Mouse (Mus musculus) embryonic facial prominence, embryonic 14.5 days (tissue): ENCODE measurements at regions not wholly inside any gene's neighbourhood (a gene's known extent, or its start where the extent isn't known, plus 50 kb on each side); places are given as distances from the start of the nearest gene placed in this dataset.

Source experiments
- ATAC-seq: fragments of 200-750 bp; cut with Nextera tagmentation; 2 replicates; pipeline ENCODE4 v1.8.0; 2017; ENCODE audit warnings: low read depth, moderate number of reproducible peaks, moderate TSS enrichment
- DNase-seq: peaks from one replicate; pipeline ENCODE4 v3.0.0-alpha.2; 2015; ENCODE audit warnings: low spot score
- H3K27ac ChIP-seq: fragments of 300-500 bp; sonication (generic); replicated peaks from 2 replicates; pipeline ENCODE4 v1.5.1; 2014; ENCODE audit warnings: low read depth, mild to moderate bottlenecking, low read length, moderate library complexity
- H3K27me3 ChIP-seq: fragments of 300-500 bp; sonication (generic); replicated peaks from 2 replicates; pipeline ENCODE4 v1.6.1; 2014; ENCODE audit warnings: low read length; ENCODE audit not compliant: control insufficient read depth, insufficient read depth
- H3K36me3 ChIP-seq: fragments of 300-500 bp; sonication (generic); 2 replicates; pipeline ENCODE4 v1.6.1; 2014; ENCODE audit warnings: low read length, mixed read lengths; ENCODE audit not compliant: control insufficient read depth, insufficient read depth
- H3K4me1 ChIP-seq: fragments of 300-500 bp; sonication (generic); 2 replicates; pipeline ENCODE4 v1.6.1; 2014; ENCODE audit warnings: antibody characterized with exemption, low read length; ENCODE audit not compliant: control insufficient read depth, insufficient read depth
- H3K4me2 ChIP-seq: fragments of 300-500 bp; sonication (generic); 2 replicates; pipeline ENCODE4 v1.6.1; 2014; ENCODE audit warnings: low read depth, mild to moderate bottlenecking, low read length, moderate library complexity, mixed read lengths
- H3K4me3 ChIP-seq: fragments of 300-500 bp; sonication (generic); 2 replicates; pipeline ENCODE4 v1.5.1; 2014; ENCODE audit warnings: low read depth, mild to moderate bottlenecking, low read length
- H3K9ac ChIP-seq: fragments of 300-500 bp; sonication (generic); 2 replicates; pipeline ENCODE4 v1.6.1; 2014; ENCODE audit warnings: low read depth, mild to moderate bottlenecking, low read length, moderate library complexity, mixed read lengths
- H3K9me3 ChIP-seq: fragments of 300-500 bp; sonication (generic); 2 replicates; pipeline ENCODE4 v1.6.1; 2016; ENCODE audit warnings: low read length; ENCODE audit not compliant: control insufficient read depth
- WGBS: fragments of 180-500 bp; shearing (Covaris S2); extraction: QIAGEN DNeasy Blood & Tissue Kit; methylation state at CpG from one replicate; pipeline ENCODE4 v1.1.7; 2014; 5-methylcytosine and 5-hydroxymethylcytosine counted together

- peak; percentile 47 for DNase-seq
- 58% methylated on average over 2 of the region's 2 CpGs for WGBS
- no peak overlapping the region for H3K4me3 ChIP-seq
- no peaks in the 10 kb centered on the region for H3K9me3 ChIP-seq
- H3K9ac ChIP-seq: no peak overlapping the region
- no peaks in the 10 kb centered on the region for H3K27me3 ChIP-seq
- no peak for ATAC-seq
- H3K4me1 ChIP-seq: no peaks in the 10 kb centered on the region
- no peaks in the 10 kb centered on the region for H3K36me3 ChIP-seq
- no peak overlapping the region for H3K27ac ChIP-seq
- no peak overlapping the region for H3K4me2 ChIP-seq
Observed at GRCm38 (mm10) chr4:73111311-73111710, 258.9 kb upstream of the Aldoart1 start.
